Mouse (Mus musculus): Measurements from ENCODE around the gene Gm17416. TPM values are rescaled to one million over a fixed set of nuclear protein-coding genes. Genes with fewer than 3 reads are reported as not detected.

Gene Gm17416
- total and polyA plus RNA-seq, 3 experiments, result not detected

DNA sequence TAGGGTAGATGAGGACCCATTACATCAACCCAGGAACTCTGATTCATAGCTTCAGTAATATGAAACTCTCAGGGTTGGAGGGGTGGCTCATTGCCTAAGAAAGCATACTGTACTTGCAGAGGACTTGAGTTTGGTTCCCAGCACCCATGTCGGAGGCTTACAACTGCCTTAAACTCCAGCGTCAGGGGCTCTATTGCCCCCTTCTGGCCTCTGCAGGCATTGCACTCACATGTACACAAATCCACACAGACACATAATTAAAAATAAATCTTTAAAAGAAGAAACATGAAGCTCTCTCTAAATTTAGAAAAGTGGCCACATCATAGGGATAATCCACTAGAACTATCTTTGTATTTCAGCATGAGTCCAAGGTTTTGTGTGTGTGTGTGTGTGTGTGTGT, 26.2 kb upstream of the Gm17416 start:
- peaks cover 0 to 3% of the 10 kb centered on the region in 2 experiments; a peak in 3 of 4 replicates for H3K27me3 ChIP-seq (ENCODE audit: control insufficient read depth in 1 of 2, insufficient read depth in 2 of 2, low read length in 2 of 2)
- TF ChIP-seq UBTF (IDR thresholded peaks at IDR 0.05; ENCODE audit: borderline replicate concordance, insufficient read depth, low read depth, low read length), result no peak
- TF ChIP-seq USF2 (IDR thresholded peaks at IDR 0.05; ENCODE audit: borderline replicate concordance in 1 of 2, insufficient read depth in 1 of 2, low read depth in 1 of 2, low read length in 2 of 2), result no peak
- TF ChIP-seq ZC3H11A (IDR thresholded peaks at IDR 0.05; ENCODE audit: low read depth, low read length), result no peak
- TF ChIP-seq USF1 (IDR thresholded peaks at IDR 0.05; ENCODE audit: low read depth, low read length), result no peak
- TF ChIP-seq ETS1 (IDR thresholded peaks at IDR 0.05; ENCODE audit: low read depth, low read length), result no peak
- TF ChIP-seq RCOR1 (IDR thresholded peaks at IDR 0.05; ENCODE audit: low read depth, low read length), result no peak
- TF ChIP-seq POLR2AphosphoS5 (IDR thresholded peaks at IDR 0.05; ENCODE audit: borderline replicate concordance, low read depth, low read length), result no peak
- TF ChIP-seq ZMIZ1 (IDR thresholded peaks at IDR 0.05; ENCODE audit: low read depth, low read length), result no peak
- no peak for TF ChIP-seq TCF12 (IDR thresholded peaks at IDR 0.05; ENCODE audit: low read depth, low read length)
- no peak for TF ChIP-seq MAX (IDR thresholded peaks at IDR 0.05; ENCODE audit: low read length)
- peak; percentile 25 to 34 (median 33); a peak in 5 of 6 replicates for TF ChIP-seq CTCF (IDR thresholded peaks at IDR 0.05 in 2 of 3, conservative IDR thresholded peaks at IDR 0.05 in 1 of 3; ENCODE audit: control insufficient read depth in 1 of 3, insufficient read depth in 1 of 3, low read depth in 2 of 3, low read length in 3 of 3, poor library complexity in 1 of 3, severe bottlenecking in 1 of 3)
- no peak for TF ChIP-seq NRF1 (IDR thresholded peaks at IDR 0.05; ENCODE audit: insufficient read depth, low read depth, low read length, poor library complexity, severe bottlenecking)
- TF ChIP-seq ELF1 (IDR thresholded peaks at IDR 0.05; ENCODE audit: low read depth, low read length), result no peak
- peak; percentile 13; the same call in 1 of the 2 replicates for TF ChIP-seq SMC3 (IDR thresholded peaks at IDR 0.05; ENCODE audit: low read depth, low read length)
- H3K4me3 ChIP-seq (ENCODE audit: control insufficient read depth in 1 of 2, insufficient read depth in 1 of 2, low read depth in 2 of 2, low read length in 2 of 2), result no peak overlapping the region
- H3K79me2 ChIP-seq (ENCODE audit: control insufficient read depth, insufficient read depth, low read length, poor library complexity), result no peaks in the 10 kb centered on the region
- DNase-seq (ENCODE audit: low read depth, low spot score), result no peak
- no peaks in the 10 kb centered on the region for H3K36me3 ChIP-seq (ENCODE audit: control insufficient read depth in 1 of 2, insufficient read depth in 2 of 2, low read length in 2 of 2)
- no peak overlapping the region for H3K9ac ChIP-seq (ENCODE audit: control insufficient read depth, low read depth, low read length, poor library complexity, severe bottlenecking)
- no peaks in the 10 kb centered on the region for H3K9me3 ChIP-seq (replicated peaks; ENCODE audit: insufficient read depth, low read length)
- H3K27ac ChIP-seq (ENCODE audit: control insufficient read depth, low read depth, low read length), result no peak overlapping the region
- no peaks in the 10 kb centered on the region for H3K4me1 ChIP-seq (ENCODE audit: control insufficient read depth in 1 of 2, insufficient read depth in 2 of 2, low read length in 2 of 2)

DNA sequence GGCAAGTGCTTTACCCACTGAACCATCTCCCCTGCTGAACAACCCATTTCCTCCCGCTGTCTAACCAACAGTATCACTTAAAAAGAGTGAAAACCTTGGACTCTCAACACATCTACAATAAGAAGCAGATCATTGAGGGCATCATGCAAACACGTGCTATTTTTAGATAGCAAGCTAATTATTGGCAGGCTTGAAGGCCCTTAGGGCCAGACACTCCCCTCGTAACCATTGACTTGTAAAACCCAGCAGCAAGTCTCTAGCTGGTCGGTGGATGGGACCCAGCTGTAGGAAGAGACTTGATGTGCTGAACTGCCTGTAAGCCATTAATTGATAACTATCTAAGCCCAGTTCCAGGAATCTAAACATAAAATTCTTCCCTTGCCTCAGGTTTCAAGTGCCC, 25.7 kb upstream of the Gm17416 start:
- Histone ChIP-seq H3K9ac (ENCODE audit: control insufficient read depth, low read depth, low read length, poor library complexity, severe bottlenecking) (no peak overlapping the region), H3K9me3 (replicated peaks; ENCODE audit: insufficient read depth, low read length) (no peaks in the 10 kb centered on the region), H3K4me3 (ENCODE audit: control insufficient read depth in 1 of 2, insufficient read depth in 1 of 2, low read depth in 2 of 2, low read length in 2 of 2) (no peak overlapping the region), H3K27me3 (ENCODE audit: control insufficient read depth in 1 of 2, insufficient read depth in 2 of 2, low read length in 2 of 2) (peaks cover 0 to 3% of the 10 kb centered on the region in 2 experiments), H3K27ac (ENCODE audit: control insufficient read depth, low read depth, low read length) (no peak overlapping the region), H3K4me1 (ENCODE audit: control insufficient read depth in 1 of 2, insufficient read depth in 2 of 2, low read length in 2 of 2) (no peaks in the 10 kb centered on the region), H3K79me2 (ENCODE audit: control insufficient read depth, insufficient read depth, low read length, poor library complexity) (no peaks in the 10 kb centered on the region), H3K36me3 (ENCODE audit: control insufficient read depth in 1 of 2, insufficient read depth in 2 of 2, low read length in 2 of 2) (no peaks in the 10 kb centered on the region)
- DNase-seq (ENCODE audit: low read depth, low spot score), result no peak
- TF ChIP-seq MYC (IDR thresholded peaks at IDR 0.05; ENCODE audit: low read depth, low read length), result no peak
- no peak for TF ChIP-seq CTCF (IDR thresholded peaks at IDR 0.05 in 2 of 3, conservative IDR thresholded peaks at IDR 0.05 in 1 of 3; ENCODE audit: control insufficient read depth in 1 of 3, insufficient read depth in 1 of 3, low read depth in 2 of 3, low read length in 3 of 3, poor library complexity in 1 of 3, severe bottlenecking in 1 of 3)
- no peak for TF ChIP-seq CHD1 (IDR thresholded peaks at IDR 0.05; ENCODE audit: low read depth, low read length)
- TF ChIP-seq MAZ (IDR thresholded peaks at IDR 0.05; ENCODE audit: low read depth, low read length), result no peak
- TF ChIP-seq MYB (IDR thresholded peaks at IDR 0.05; ENCODE audit: low read depth, low read length), result no peak
- TF ChIP-seq POLR2AphosphoS2 (IDR thresholded peaks at IDR 0.05; ENCODE audit: low read length), result no peak
- TF ChIP-seq GATA1 (IDR thresholded peaks at IDR 0.05; ENCODE audit: low read depth, low read length), result no peak
- TF ChIP-seq BHLHE40 (IDR thresholded peaks at IDR 0.05; ENCODE audit: borderline replicate concordance, low read depth, low read length), result no peak
- TF ChIP-seq NRF1 (IDR thresholded peaks at IDR 0.05; ENCODE audit: insufficient read depth, low read depth, low read length, poor library complexity, severe bottlenecking), result no peak
- no peak for TF ChIP-seq ZC3H11A (IDR thresholded peaks at IDR 0.05; ENCODE audit: low read depth, low read length)
- no peak for TF ChIP-seq SIN3A (IDR thresholded peaks at IDR 0.05; ENCODE audit: low read length)
- no peak for TF ChIP-seq TBP (IDR thresholded peaks at IDR 0.05; ENCODE audit: low read depth, low read length)
- no peak for TF ChIP-seq CHD2 (IDR thresholded peaks at IDR 0.05; ENCODE audit: low read length)
- TF ChIP-seq POLR2AphosphoS5 (IDR thresholded peaks at IDR 0.05; ENCODE audit: borderline replicate concordance, low read depth, low read length), result no peak

All from MEL (cell line).